Mouse (Mus musculus) macrophage (primary cell): ENCODE data around the gene Col4a2. TPM values are rescaled to one million over a fixed set of nuclear protein-coding genes. Genes with fewer than 3 reads are reported as not detected.

ENCODE experiments used
- H3K27ac ChIP-seq: fragments of 350-480 bp; formaldehyde crosslinking; 2 replicates; pipeline ENCODE4 v1.9.0; 2021
- H3K36me3 ChIP-seq: fragments of 350-480 bp; formaldehyde crosslinking; 2 replicates; pipeline ENCODE4 v1.9.0; 2021; ENCODE audit errors: inconsistent target
- H3K4me3 ChIP-seq: fragments of 350-480 bp; formaldehyde crosslinking; 2 replicates; pipeline ENCODE4 v1.9.0; 2021; ENCODE audit errors: inconsistent target
- H3K79me2 ChIP-seq: fragments of 350-480 bp; formaldehyde crosslinking; 2 replicates; pipeline ENCODE4 v1.9.0; 2021; ENCODE audit errors: inconsistent target
- WGBS: methylation state at CpG from one replicate; pipeline ENCODE4 v1.1.7; 2026; ENCODE audit warnings: inconsistent platforms; ENCODE audit not compliant: missing documents; 5-methylcytosine and 5-hydroxymethylcytosine counted together
- polyA plus RNA-seq: library from polyadenylated mRNA; stranded (reverse); fragments of 250-400 nt; gene quantifications from 3 replicates; pipeline ENCODE4 v1.2.4, GENCODE M21; 2018; ENCODE audit warnings: inconsistent platforms

Col4a2 gene
- polyA plus RNA-seq, 1 experiment from 2014 or later = 0.19 TPM

DNA sequence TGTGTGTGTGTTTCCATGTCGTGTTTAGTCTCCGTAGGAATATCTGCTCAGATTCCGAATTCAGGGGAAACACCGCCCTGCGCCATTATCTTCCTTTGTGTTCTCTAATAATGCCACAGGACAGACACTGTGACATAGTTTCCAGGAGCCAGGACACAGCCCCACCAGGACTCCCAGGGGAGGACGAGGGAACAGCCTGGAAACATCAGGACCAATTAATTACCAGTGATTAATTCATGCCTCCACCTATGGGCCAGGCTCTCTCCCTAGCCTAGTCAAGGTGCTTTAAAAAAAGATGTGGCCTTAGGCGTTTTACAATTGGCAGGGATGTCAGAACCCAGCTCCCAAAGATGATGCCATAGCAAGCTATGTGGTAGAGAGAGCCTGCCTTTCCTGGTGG is 5.2 kb upstream of the Col4a2 start:
- Histone ChIP-seq H3K79me2 (no peaks in the 10 kb centered on the region), H3K36me3 (no peaks in the 10 kb centered on the region), H3K27ac (no peak overlapping the region), H3K4me3 (no peak overlapping the region)
- WGBS = 97% methylated on average over 7 of the region's 7 CpGs

DNA sequence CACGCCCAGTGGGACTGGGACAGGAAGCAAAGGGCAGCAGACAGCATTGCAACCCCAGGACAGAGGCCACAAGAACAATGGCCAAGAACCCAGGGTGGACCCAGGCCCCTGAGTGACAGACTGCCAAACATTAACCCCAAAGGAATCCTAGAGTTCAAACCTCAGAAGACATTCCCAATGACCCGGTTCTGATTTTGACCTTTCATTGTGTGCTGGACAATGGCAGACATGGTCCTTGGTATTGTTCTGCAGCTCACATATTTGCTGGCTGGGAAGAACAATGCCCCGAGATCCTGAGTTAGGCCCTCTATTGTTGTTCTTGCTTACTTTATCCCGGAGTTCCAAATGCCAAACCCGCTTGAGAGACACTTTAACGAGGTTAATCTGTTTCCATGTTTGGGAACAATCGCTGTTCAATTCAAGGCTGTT is 4.0 kb upstream of the Col4a2 start:
- WGBS = 93% methylated on average over 7 of the region's 7 CpGs
- no peak overlapping the region for H3K4me3 ChIP-seq
- no peak overlapping the region for H3K27ac ChIP-seq
- no peaks in the 10 kb centered on the region for H3K79me2 ChIP-seq
- no peaks in the 10 kb centered on the region for H3K36me3 ChIP-seq

DNA sequence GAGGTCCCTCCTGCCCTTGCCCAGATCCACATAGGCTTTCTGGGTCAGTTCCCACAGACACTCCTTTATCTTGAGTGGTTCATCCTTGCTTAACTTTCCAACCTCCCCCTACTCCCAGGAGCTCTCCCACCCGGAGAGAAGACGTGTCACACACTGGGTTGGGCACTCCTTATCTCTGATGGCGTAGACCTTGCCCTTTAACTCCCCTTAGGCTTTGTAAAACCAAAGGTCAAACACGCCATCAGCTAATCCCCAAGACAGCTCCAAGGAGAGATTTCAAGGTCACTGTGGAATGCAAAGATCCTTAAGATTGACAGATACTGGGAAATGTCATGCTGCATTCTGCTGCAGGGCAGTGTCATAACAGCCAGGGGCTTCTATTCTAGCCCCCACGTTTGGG is 3.4 kb upstream of the Col4a2 start:
- Histone ChIP-seq H3K4me3 (no peak overlapping the region), H3K27ac (no peak overlapping the region), H3K79me2 (no peaks in the 10 kb centered on the region), H3K36me3 (no peaks in the 10 kb centered on the region)
- 88% methylated on average over 2 of the region's 5 CpGs for WGBS

DNA sequence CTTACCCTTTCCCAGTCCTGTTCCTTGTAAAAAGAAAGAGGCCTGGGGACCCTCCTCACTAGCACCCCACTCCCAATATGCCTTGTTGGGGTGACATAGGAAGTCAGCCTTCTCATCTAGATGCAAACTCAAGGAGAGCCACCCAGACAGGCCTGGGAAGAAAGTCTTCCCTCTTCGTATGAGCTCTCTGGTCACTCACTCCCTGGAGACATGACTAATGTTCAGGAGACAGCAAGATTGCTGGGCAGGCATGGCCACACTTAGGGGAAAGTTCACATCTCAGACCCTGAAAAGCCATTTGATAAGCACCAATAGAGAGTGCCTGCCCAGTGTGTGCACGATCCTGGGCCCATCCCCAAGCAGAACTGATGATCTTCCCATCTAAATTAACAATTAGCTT is 2.6 kb upstream of the Col4a2 start:
- Histone ChIP-seq H3K27ac (no peak overlapping the region), H3K4me3 (no peak overlapping the region), H3K79me2 (no peaks in the 10 kb centered on the region), H3K36me3 (no peaks in the 10 kb centered on the region)
- 89% methylated on average over 2 of the region's 2 CpGs for WGBS

DNA sequence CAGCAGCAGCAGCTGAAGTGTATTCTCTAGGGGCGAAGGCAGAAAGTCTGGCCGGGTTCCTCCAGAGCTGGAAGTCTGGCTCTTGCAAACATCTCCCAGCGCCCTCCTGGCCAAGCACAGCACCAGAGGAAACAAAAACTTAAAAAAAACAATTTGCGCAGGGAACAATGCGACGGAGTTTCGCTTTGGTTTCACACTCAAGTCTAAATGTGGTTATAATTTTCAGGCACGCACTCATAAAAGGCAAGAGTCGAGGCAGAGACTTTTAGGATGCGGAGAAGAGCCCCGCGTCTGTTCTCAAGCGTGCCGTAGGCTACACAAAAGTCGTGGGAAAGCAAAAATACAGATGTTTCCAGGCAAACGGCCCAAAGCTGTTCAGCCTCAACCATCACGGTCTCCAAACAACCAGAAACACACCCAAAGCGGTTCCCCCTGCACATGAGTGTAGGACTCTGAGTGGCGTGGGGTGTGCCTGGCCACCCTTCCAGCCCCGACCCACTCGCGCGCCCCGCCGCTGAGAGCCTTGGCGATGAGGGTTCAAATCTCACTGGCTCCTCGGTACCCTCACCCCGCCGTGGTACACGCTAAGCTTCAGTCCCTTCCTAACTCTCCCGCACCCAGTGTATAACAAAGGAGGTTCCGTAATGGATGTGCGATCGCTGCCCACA is 790 bp upstream of the Col4a2 start:
- 10% methylated on average over 31 of the region's 34 CpGs for WGBS
- Histone ChIP-seq H3K27ac (no peak overlapping the region), H3K4me3 (no peak overlapping the region)

DNA sequence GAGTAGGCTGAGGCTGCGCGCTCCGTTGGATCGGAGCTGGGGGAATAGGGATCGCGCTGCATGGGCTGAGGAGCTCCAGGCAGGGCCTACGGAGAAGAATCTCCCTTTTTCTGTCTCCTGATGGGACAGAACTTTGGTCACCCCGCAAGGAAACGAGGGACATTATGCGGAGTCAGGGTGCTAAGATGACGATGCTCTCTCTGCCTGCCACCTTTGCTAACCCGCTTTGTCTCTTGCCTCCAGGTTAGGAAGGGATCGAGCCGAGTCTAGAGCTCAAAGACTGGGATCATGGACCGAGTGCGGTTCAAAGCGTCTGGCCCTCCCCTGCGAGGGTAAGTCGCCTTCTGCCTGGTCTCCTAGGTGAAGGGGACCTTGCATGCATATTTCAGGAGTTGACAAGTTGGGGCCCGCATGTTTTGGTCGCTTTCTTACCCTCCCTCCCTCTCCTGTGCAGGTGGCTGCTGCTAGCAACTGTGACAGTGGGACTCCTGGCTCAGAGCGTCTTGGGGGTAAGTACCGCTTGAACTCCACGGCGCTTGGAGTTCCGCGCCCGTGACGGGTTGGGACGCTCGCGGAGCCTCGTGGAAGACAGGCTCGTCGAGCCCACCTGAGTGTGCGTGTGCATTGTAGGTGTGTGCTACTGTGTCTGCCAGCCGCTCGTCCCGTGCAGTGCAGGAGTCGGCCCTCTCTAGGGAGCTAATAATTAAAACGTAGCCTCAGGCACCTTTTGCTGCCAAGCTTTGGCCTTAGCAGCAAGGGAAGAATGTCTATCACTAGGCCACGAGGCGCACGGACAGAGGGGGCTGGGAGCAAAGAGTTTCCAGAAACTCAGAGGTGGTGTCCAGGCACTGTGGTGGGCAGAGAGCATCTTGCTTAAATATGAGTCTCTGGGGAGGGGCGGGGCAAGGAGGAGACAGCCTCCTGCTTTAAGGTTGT is 839 bp downstream of the Col4a2 start:
- H3K79me2 ChIP-seq = no peaks in the 10 kb centered on the region
- no peaks in the 10 kb centered on the region for H3K36me3 ChIP-seq
- H3K27ac ChIP-seq = no peak overlapping the region
- 13% methylated on average over 42 of the region's 45 CpGs for WGBS
- no peak overlapping the region for H3K4me3 ChIP-seq

More for the DNA sequence above, 790 bp upstream of the Col4a2 start:
- Histone ChIP-seq H3K36me3 (no peaks in the 10 kb centered on the region), H3K79me2 (no peaks in the 10 kb centered on the region)

DNA sequence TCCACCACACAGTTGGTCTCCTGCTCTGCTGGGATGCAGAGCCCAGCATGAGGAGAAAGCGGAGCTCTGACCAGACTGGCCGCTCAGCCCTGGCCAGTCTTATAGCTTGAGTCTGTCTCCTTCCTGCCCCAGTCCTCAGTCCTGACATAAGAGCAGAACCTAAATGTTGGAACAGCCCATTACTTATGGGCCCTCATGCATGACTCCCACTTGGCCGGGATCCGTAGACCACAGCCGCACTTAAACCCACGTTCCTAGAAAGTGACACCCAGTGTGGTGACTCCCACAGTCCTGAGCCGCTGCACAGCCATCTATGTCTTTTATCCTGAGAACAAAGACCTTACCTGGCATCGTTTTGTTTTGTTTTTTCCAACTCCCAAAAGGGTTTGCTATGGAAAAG is 2.0 kb downstream of the Col4a2 start:
- H3K27ac ChIP-seq = no peak overlapping the region
- H3K79me2 ChIP-seq = no peaks in the 10 kb centered on the region
- H3K4me3 ChIP-seq = no peak overlapping the region
- 98% methylated on average over 8 of the region's 8 CpGs for WGBS
- H3K36me3 ChIP-seq = no peaks in the 10 kb centered on the region

DNA sequence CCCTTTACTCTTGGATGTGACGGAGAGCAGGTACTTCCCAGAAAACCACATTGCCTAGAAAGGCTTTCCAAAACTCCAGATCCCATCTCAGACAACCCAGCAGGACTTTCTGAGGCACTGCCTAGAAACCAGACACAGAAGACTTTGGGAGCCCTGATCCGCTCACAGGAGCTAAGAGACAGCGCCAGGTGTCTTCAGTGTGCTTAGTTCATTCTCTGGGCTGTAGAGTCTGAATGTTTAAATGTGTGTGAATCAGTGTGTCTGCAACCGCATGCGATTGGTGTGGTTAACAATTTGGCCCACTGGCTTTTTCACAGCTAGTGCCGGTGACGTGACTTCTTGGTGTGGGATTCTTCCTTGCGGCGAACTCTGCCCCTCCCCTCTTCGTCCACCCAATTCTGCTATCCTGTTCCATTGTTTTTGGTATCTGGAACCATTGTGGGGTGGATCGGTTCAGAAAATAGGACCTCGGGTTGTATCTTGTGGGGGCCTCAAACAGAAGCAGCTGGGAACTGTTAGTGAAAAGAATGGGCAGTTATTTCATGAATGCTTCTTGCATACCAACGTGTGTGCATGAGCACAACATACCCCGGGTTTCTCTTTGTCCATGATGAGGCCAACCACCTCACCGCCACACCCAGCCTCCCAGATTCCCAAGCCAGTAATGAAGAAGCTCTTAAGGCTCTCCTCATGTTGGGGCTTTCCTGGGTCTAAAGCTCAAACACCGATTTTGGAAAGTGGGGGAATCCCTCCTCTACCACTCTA is 2.8 kb downstream of the Col4a2 start:
- Histone ChIP-seq H3K36me3 (no peaks in the 10 kb centered on the region), H3K79me2 (no peaks in the 10 kb centered on the region), H3K4me3 (no peak overlapping the region), H3K27ac (no peak overlapping the region)
- 94% methylated on average over 16 of the region's 16 CpGs for WGBS

DNA sequence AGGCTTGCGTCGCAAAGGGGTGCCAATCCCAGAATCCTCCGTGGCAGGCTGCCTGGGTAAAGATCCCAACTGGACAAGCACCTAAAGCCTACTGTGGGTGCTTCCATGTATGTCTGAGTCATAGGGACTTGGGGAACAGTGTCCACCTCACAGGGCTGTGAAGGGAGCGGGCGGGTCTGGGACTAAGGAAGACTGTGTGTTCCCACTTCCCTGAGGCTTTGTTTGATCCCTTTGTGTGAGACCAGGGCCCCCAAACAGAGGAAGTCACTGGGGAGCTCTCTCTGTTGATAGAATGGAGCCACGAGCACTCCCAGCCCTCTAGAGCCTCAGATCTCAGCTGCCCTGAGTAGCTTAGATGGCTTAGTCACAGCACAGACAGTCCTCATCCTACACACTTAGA is 3.5 kb downstream of the Col4a2 start:
- 83% methylated on average over 6 of the region's 6 CpGs for WGBS

DNA sequence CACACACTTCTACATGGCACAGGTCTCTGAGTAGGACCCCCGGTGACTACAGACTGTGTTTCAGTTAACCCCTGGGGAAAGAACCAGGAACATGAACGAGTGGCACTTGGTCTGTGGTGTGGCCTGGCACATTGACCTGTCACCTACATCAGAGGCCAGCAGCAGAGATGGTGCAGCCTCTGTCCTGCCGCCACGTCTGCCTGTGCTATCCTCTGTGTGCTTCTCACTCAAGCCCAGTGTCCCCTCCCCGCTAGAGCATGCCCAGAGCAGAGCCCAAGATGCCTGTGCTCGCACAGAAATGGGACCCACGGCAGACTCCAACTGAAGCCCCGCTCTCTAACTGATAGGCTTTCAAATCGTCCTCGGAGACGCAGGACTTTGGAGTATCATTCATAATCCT is 6.8 kb downstream of the Col4a2 start:
- 87% methylated on average over 11 of the region's 11 CpGs for WGBS
- Histone ChIP-seq H3K4me3 (no peak overlapping the region), H3K27ac (no peak overlapping the region), H3K36me3 (no peaks in the 10 kb centered on the region), H3K79me2 (no peaks in the 10 kb centered on the region)

More for the DNA sequence above, 3.5 kb downstream of the Col4a2 start:
- Histone ChIP-seq H3K36me3 (no peaks in the 10 kb centered on the region), H3K4me3 (no peak overlapping the region), H3K79me2 (no peaks in the 10 kb centered on the region), H3K27ac (no peak overlapping the region)

DNA sequence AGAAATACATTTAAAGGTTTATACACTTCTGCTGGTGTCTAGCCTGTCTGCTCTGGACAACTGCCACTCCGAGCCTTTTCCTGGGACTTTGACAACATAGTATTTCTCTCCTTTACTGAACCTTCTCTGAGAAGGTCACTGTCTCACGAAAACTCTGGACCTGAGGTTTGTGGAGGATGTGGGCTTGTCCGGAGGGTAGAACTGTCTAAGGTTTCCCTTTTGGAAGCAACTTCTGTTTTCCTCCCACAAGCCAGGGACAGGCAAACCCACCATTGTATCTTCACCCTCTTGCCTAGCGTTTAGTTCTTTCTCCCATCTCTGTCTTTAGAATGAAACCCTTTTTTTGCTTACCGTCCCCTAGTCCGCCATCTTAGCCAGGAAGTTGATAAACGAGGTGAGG is 9.2 kb downstream of the Col4a2 start:
- no peaks in the 10 kb centered on the region for H3K79me2 ChIP-seq
- no peak overlapping the region for H3K4me3 ChIP-seq
- WGBS = 61% methylated on average over 7 of the region's 7 CpGs
- no peaks in the 10 kb centered on the region for H3K36me3 ChIP-seq
- H3K27ac ChIP-seq = no peak overlapping the region

DNA sequence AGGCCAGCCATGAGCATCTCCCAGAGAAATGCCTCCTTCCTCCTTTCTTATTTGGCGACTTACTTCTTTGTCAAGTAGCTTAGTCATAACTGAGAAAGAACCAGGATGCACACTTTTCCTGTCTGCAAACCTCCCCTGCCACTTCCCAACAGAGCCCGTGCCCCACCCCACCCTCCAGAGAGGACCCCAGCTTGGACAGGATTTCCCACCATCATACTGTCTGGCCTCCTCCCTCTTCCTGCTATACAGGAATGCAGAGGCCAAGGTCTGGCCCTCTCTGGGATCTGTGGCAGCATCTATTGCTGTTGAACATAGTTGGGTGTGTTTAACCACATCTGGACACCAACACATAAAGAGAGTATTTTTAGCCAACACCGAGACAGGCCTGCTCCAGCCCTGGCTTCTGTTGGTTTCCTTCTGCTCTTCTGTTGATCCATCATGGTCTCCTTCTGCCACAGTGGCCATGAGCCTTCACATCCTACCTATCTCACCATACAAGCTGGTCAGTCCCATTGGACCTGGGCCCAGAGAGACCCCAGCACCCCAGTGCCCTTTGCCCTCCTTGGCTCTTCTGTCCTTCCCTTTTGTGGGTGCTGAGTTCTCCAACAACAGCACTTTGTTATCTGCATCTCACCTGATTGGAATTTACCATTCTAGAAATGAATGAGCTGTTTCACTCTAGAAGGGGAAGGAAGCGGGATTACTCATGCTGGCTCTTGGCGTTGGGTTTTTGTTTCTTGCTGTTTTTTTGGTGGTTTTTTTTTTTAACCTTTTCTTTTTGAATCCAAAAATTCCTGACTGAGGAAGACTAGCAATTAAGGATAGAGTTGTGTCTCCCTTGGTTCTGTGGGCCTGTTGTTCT is 10.3 kb downstream of the Col4a2 start:
- H3K4me3 ChIP-seq = no peak overlapping the region
- H3K79me2 ChIP-seq = no peaks in the 10 kb centered on the region
- H3K27ac ChIP-seq = peak overlapping the region; percentile 30
- WGBS = 3% methylated on average over 5 of the region's 5 CpGs
- no peaks in the 10 kb centered on the region for H3K36me3 ChIP-seq

DNA sequence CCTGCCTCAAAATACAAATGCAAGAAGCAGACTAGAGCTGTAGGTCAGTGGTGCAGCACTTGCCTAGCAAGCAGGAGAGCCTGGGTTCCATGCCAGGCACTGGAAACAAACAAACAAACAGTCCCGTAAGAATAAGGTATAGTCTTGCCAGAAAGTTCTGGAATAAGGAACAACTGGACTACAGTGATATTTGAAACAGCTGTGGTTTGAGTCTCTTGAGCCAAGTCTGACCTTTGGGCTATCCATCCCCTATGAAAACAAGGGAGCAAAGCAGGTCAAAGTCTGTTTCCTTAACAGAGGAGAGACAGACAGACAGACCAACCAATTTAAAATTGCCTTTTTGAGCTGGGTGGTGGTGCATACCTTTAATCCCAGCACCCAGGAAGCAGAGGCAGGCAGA is 11.1 kb downstream of the Col4a2 start:
- H3K79me2 ChIP-seq = no peaks in the 10 kb centered on the region
- H3K27ac ChIP-seq = peak overlapping the region; percentile 30
- no peak overlapping the region for H3K4me3 ChIP-seq
- no peaks in the 10 kb centered on the region for H3K36me3 ChIP-seq
- WGBS = 50% methylated on average over 1 of the region's 1 CpGs

DNA sequence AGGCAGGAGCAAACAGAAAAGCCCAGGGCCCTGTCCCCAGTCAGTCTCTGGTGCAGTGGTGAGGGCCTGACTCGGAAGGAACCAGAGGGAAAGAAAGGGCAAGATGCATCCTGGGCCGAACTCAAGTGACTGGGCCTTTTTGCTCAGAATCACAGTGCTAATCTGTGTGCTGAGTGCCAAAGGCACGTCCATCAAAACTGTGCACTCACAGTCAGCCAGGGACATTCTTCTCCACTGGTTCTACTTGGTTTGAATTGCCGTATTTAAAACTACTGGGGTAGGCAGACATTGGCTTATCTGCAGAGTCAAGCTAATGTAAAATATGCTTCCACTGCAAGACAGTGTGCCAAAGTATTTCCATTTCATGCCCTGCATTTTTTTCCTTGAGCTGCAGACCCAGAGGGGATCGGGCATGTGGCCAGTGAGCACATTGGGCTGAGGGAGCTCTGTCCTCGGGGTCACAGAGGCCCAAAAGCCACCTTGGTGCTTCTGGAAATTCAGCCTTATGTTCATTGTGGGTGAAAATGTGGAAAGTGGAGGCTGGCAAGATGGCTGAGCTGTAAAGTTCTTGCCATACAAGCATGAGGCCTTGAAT is 12.3 kb downstream of the Col4a2 start:
- no peak overlapping the region for H3K4me3 ChIP-seq
- H3K79me2 ChIP-seq = no peaks in the 10 kb centered on the region
- WGBS = 94% methylated on average over 6 of the region's 6 CpGs
- no peaks in the 10 kb centered on the region for H3K36me3 ChIP-seq
- H3K27ac ChIP-seq = no peak overlapping the region
